Mouse (Mus musculus) midbrain, embryonic 13.5 days (tissue): Measurements from ENCODE around the gene Sugp2. TPM values are rescaled to one million over a fixed set of nuclear protein-coding genes. Genes with fewer than 3 reads are reported as not detected.

Experiments
- ATAC-seq: fragments of 200-750 bp; cut with Nextera tagmentation; 2 replicates; pipeline ENCODE4 v1.8.0; 2017; ENCODE audit warnings: mild to moderate bottlenecking, moderate TSS enrichment, moderate library complexity
- H3K27ac ChIP-seq: fragments of 300-500 bp; sonication (generic); 2 replicates; pipeline ENCODE4 v1.5.1; 2015; ENCODE audit warnings: inconsistent platforms, mild to moderate bottlenecking, moderate library complexity
- H3K27me3 ChIP-seq: fragments of 300-500 bp; sonication (generic); 2 replicates; pipeline ENCODE4 v1.6.1; 2015; ENCODE audit warnings: mild to moderate bottlenecking, inconsistent platforms
- H3K36me3 ChIP-seq: fragments of 300-500 bp; sonication (generic); 2 replicates; pipeline ENCODE4 v1.6.1; 2015; ENCODE audit warnings: mild to moderate bottlenecking, inconsistent platforms
- H3K4me1 ChIP-seq: fragments of 300-500 bp; sonication (generic); replicated peaks from 2 replicates; pipeline ENCODE4 v1.6.1; 2015; ENCODE audit warnings: inconsistent platforms
- H3K4me2 ChIP-seq: fragments of 300-500 bp; sonication (generic); replicated peaks from 2 replicates; pipeline ENCODE4 v1.6.1; 2015; ENCODE audit warnings: moderate library complexity, mild to moderate bottlenecking, inconsistent platforms
- H3K4me3 ChIP-seq: fragments of 300-500 bp; sonication (generic); replicated peaks from 2 replicates; pipeline ENCODE4 v1.5.1; 2015; ENCODE audit warnings: mild to moderate bottlenecking, inconsistent platforms
- H3K9ac ChIP-seq: fragments of 300-500 bp; sonication (generic); replicated peaks from 2 replicates; pipeline ENCODE4 v1.6.1; 2015; ENCODE audit warnings: mild to moderate bottlenecking, inconsistent platforms
- H3K9me3 ChIP-seq: fragments of 300-500 bp; sonication (generic); 2 replicates; pipeline ENCODE4 v1.6.1; 2016; ENCODE audit warnings: mild to moderate bottlenecking, inconsistent platforms
- WGBS: fragments of 180-500 bp; shearing (Covaris S2); methylation state at CpG from one replicate; pipeline ENCODE4 v1.1.7; 2015; 5-methylcytosine and 5-hydroxymethylcytosine counted together
- polyA plus RNA-seq: library from polyadenylated mRNA; unstranded; fragments of >200 nt; fragmentation: Nextera tagmentation; extraction: Ambion mirVana; gene quantifications from 2 replicates; pipeline ENCODE4 v1.2.1, GENCODE M21; 2015

Gene Sugp2
- polyA plus RNA-seq, 1 experiment from 2014 or later: 84.2 TPM

DNA sequence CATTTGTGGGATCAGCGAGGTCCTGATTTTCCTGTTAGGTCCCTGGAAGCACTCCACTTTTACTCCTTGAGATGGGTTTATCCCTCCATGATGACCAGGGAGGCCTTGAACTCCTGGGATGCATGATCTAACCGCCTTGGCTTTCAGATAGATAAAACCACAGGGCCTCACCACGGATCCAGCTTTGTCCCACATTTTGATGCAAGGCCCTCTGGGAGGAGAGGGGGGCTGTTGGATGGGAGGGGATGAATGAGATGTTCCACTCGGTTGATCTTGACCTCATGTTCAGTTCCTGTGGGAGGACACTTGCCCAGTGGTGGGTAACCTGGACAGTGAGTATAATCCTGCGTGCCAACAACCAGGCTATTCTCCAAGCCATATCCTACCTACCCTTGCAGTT, 50.4 kb downstream of the Sugp2 start:
- 0 out of 2 replicates have a peak overlapping the region, but pooled peaks have one; percentile 90 for H3K4me3 ChIP-seq
- H3K9me3 ChIP-seq: no peaks in the 10 kb centered on the region
- no peak overlapping the region for H3K9ac ChIP-seq
- no peaks in the 10 kb centered on the region for H3K27me3 ChIP-seq
- no peak overlapping the region for H3K27ac ChIP-seq
- WGBS: 68% methylated on average over 5 of the region's 5 CpGs
- peak overlapping the region; percentile 88 for H3K4me2 ChIP-seq
- no peak for ATAC-seq
- H3K36me3 ChIP-seq: peaks cover 46% of the 10 kb centered on the region
- H3K4me1 ChIP-seq: peaks cover 22% of the 10 kb centered on the region

DNA sequence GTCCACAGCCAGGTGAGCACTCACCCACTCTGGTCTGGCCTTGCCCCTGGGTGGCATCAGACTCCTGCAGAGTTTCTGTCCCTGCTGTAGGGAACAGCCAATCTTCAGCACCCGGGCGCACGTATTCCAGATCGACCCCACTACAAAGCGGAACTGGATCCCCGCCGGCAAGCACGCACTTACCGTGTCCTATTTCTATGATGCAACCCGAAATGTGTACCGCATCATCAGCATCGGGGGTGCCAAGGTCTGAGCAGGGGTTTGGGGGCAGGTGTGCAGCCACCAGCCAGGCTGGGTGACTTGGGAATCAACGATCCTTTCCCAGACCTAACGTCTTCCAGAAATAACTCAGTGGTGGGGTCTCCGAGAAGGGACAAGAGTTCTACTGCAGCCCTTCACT, 51.3 kb downstream of the Sugp2 start:
- Histone ChIP-seq H3K9ac (no peak overlapping the region), H3K27ac (no peak overlapping the region), H3K4me3 (no peak overlapping the region), H3K36me3 (peaks cover 53% of the 10 kb centered on the region), H3K27me3 (no peaks in the 10 kb centered on the region), H3K4me1 (peaks cover 22% of the 10 kb centered on the region), H3K9me3 (no peaks in the 10 kb centered on the region), H3K4me2 (no peak overlapping the region)
- no peak for ATAC-seq
- 97% methylated on average over 15 of the region's 15 CpGs for WGBS

DNA sequence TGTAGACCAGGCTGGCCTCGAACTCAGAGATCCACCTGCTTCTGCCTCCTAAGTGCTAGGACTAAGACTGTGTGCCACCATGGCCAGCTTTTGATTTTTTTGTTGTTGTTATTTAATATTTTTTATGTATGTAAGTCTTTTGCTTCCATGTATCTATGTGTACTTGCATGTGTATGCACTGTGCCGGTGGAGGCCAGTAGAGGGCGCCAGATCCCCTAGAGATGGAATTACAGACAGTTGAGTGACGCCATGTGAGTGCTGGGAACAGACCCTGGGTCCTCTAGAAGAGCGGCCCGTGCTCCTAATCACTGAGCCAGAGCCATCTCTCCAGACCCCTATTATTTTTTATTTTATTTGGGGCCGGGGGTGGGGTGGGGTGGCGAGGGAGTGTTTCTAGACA, 52.7 kb downstream of the Sugp2 start:
- H3K9me3 ChIP-seq: no peaks in the 10 kb centered on the region
- 89% methylated on average over 8 of the region's 8 CpGs for WGBS
- peaks cover 67% of the 10 kb centered on the region for H3K36me3 ChIP-seq

GRCm38 (mm10) chr8:70293988-70294405, 60.0 kb downstream of the Sugp2 start:
- H3K4me1 ChIP-seq: no peaks in the 10 kb centered on the region
- H3K27me3 ChIP-seq: no peaks in the 10 kb centered on the region
- H3K36me3 ChIP-seq: peaks cover 93% of the 10 kb centered on the region
- H3K4me2 ChIP-seq: no peak overlapping the region
- no peak overlapping the region for H3K27ac ChIP-seq
- no peaks in the 10 kb centered on the region for H3K9me3 ChIP-seq
- H3K9ac ChIP-seq: no peak overlapping the region
- H3K4me3 ChIP-seq: no peak overlapping the region
- no peak for ATAC-seq
- WGBS: 83% methylated on average over 5 of the region's 5 CpGs

More for the DNA sequence above, 52.7 kb downstream of the Sugp2 start:
- Histone ChIP-seq H3K9ac (no peak overlapping the region), H3K4me1 (peaks cover 22% of the 10 kb centered on the region), H3K27me3 (no peaks in the 10 kb centered on the region), H3K27ac (no peak overlapping the region), H3K4me2 (no peak overlapping the region), H3K4me3 (no peak overlapping the region)
- ATAC-seq: no peak

GRCm38 (mm10) chr8:70300881-70301280, 66.9 kb downstream of the Sugp2 start:
- ATAC-seq: no peak
- WGBS: 81% methylated on average over 3 of the region's 3 CpGs
- Histone ChIP-seq H3K9me3 (no peaks in the 10 kb centered on the region), H3K27me3 (no peaks in the 10 kb centered on the region), H3K4me1 (peaks cover 33% of the 10 kb centered on the region), H3K36me3 (peaks cover 60% of the 10 kb centered on the region), H3K27ac (no peak overlapping the region), H3K4me3 (no peak overlapping the region), H3K9ac (no peak overlapping the region), H3K4me2 (no peak overlapping the region)

GRCm38 (mm10) chr8:70302358-70302890, 68.4 kb downstream of the Sugp2 start, which contains the start of the genes Ddx49 and Cope:
Gene Ddx49 (minus strand): TSS chr8:70302489.
Gene Cope (plus strand): TSS chr8:70302518.
- 0% methylated on average over 40 of the region's 40 CpGs for WGBS

DNA sequence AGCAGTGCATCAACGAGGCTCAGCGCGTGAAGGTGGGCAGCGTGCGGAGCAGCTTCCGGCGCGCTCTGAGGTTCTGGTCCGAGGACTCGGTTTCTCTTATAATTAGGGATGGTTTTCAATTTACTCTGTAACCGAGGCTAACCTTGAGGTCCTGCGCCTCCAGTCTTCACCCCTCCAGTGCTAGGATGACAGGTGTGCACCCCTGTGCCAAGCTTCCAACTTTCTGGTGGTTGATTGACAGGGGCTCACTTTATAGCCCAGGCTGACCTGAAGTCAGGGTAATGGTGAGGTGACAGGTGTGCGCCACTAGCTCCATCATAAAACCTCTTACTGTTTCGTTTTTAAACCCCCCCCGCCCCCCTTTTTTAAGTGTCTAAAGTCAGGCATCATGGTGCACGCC, 68.9 kb downstream of the Sugp2 start:
- no peaks in the 10 kb centered on the region for H3K27me3 ChIP-seq
- peak overlapping the region; percentile 89 for H3K4me3 ChIP-seq
- H3K36me3 ChIP-seq: peaks cover 57% of the 10 kb centered on the region
- peaks cover 33% of the 10 kb centered on the region for H3K4me1 ChIP-seq
- peak overlapping the region; percentile 97 for H3K4me2 ChIP-seq
- 5% methylated on average over 16 of the region's 16 CpGs for WGBS
- no peaks in the 10 kb centered on the region for H3K9me3 ChIP-seq
- peak overlapping the region; percentile 60; the same call in 1 of the 2 replicates for H3K27ac ChIP-seq
- H3K9ac ChIP-seq: peak overlapping the region; percentile 83
- ATAC-seq: peak; percentile 48

More at GRCm38 (mm10) chr8:70302358-70302890, 68.4 kb downstream of the Sugp2 start, which contains the start of the genes Ddx49 and Cope:
- ATAC-seq: peak; percentile 94
- H3K27me3 ChIP-seq: no peaks in the 10 kb centered on the region
- peaks cover 57% of the 10 kb centered on the region for H3K36me3 ChIP-seq
- H3K9ac ChIP-seq: peak within 1 kb of the TSS; percentile 83
- peak within 1 kb of the TSS; percentile 97 for H3K4me2 ChIP-seq
- H3K27ac ChIP-seq: peak within 1 kb of the TSS; percentile 60; the same call in 1 of the 2 replicates
- H3K4me3 ChIP-seq: peak within 1 kb of the TSS; percentile 89
- H3K9me3 ChIP-seq: no peaks in the 10 kb centered on the region
- peaks cover 33% of the 10 kb centered on the region for H3K4me1 ChIP-seq

GRCm38 (mm10) chr8:70309311-70309710, 75.3 kb downstream of the Sugp2 start:
- 22% methylated on average over 2 of the region's 2 CpGs for WGBS
- ATAC-seq: no peak
- H3K36me3 ChIP-seq: peaks cover 89% of the 10 kb centered on the region

GRCm38 (mm10) chr8:70313399-70313798, 79.4 kb downstream of the Sugp2 start:
- Histone ChIP-seq H3K4me1 (peaks cover 37% of the 10 kb centered on the region), H3K9me3 (no peaks in the 10 kb centered on the region), H3K36me3 (peaks cover 54% of the 10 kb centered on the region), H3K27me3 (no peaks in the 10 kb centered on the region), H3K9ac (no peak overlapping the region), H3K27ac (no peak overlapping the region), H3K4me3 (no peak overlapping the region), H3K4me2 (no peak overlapping the region)
- 96% methylated on average over 2 of the region's 2 CpGs for WGBS
- no peak for ATAC-seq

More at GRCm38 (mm10) chr8:70309311-70309710, 75.3 kb downstream of the Sugp2 start:
- Histone ChIP-seq H3K27me3 (no peaks in the 10 kb centered on the region), H3K4me1 (peaks cover 6% of the 10 kb centered on the region), H3K27ac (no peak overlapping the region), H3K4me3 (no peak overlapping the region), H3K4me2 (no peak overlapping the region), H3K9me3 (no peaks in the 10 kb centered on the region), H3K9ac (no peak overlapping the region)

- peak within 1 kb of the TSS; percentile 95 for H3K27ac ChIP-seq
- no peaks in the 10 kb centered on the region for H3K9me3 ChIP-seq
- H3K4me2 ChIP-seq: peak within 1 kb of the TSS; percentile 68
- H3K4me1 ChIP-seq: peaks cover 37% of the 10 kb centered on the region
- peak; percentile 61 for ATAC-seq
- WGBS: 2% methylated on average over 63 of the region's 66 CpGs
- H3K27me3 ChIP-seq: no peaks in the 10 kb centered on the region
- H3K4me3 ChIP-seq: peak within 1 kb of the TSS; percentile 66
- H3K36me3 ChIP-seq: peaks cover 51% of the 10 kb centered on the region
- peak within 1 kb of the TSS; percentile 84 for H3K9ac ChIP-seq
Measured at GRCm38 (mm10) chr8:70315624-70316510, 81.8 kb downstream of the Sugp2 start, which contains the start of gene Cers1. Gene Cers1 (plus strand): TSS chr8:70315775.

- Histone ChIP-seq H3K4me1 (peaks cover 37% of the 10 kb centered on the region), H3K4me3 (peak overlapping the region; percentile 66), H3K9ac (peak overlapping the region; percentile 84), H3K27ac (peak overlapping the region; percentile 95), H3K27me3 (no peaks in the 10 kb centered on the region), H3K9me3 (no peaks in the 10 kb centered on the region), H3K4me2 (peak overlapping the region; percentile 68), H3K36me3 (peaks cover 50% of the 10 kb centered on the region)
- ATAC-seq: peak; percentile 91
- WGBS: 5% methylated on average over 15 of the region's 15 CpGs
Measured at GRCm38 (mm10) chr8:70316511-70317504, 82.8 kb downstream of the Sugp2 start.
